Mouse (Mus musculus) thymus, postnatal 4 days (tissue): ENCODE measurements at regions not wholly inside any gene's neighbourhood (a gene's known extent, or its start where the extent isn't known, plus 50 kb on each side); places are given as distances from the start of the nearest gene placed in this dataset.

Experiments
- DNase-seq: peaks from one replicate; pipeline ENCODE4 v3.0.0; 2021

DNA sequence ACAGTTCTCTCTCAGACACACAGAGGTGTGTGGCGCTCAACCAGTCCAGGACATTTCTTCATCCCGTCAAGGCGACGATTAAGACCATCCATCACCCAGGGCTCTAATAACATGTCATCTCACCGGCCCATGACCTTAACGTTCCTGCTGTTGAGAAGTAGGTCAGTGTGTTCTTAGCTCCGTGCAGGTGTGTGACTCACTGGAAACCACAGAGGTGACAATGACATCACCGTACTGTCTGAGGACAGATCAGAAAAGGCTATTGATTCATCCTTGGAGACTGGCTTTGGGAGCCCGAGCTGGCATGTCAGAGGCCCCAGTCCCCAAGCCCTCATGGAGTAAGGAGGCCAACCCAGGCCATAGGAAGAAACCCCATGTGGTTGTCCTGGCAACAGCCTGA, 109.3 kb upstream of the Sulf2 start:
- DNase-seq: peak; percentile 43

DNA sequence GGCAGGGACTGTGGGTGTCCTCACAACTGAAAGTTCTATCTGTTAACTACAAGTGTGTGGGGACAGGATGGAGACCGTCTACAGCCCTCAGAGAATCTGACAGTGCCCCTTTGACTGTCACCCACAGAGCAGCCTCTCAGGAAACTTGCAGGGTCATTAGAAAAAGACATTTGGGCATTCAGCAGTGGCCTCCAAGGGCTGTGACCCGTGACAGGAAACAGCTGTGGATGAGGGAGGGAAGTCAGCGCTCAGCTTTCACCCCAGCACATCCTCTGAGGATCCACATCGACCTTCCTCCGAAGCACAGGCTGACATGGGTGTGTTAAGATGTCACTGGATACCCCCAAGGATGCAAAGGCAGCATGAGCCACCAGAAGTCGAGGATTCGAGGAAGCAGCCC, 106.3 kb upstream of the Sulf2 start:
- peak; percentile 54 for DNase-seq

GRCm38 (mm10) chr2:166261065-166261464, 105.6 kb upstream of the Sulf2 start:
- no peak for DNase-seq

DNA sequence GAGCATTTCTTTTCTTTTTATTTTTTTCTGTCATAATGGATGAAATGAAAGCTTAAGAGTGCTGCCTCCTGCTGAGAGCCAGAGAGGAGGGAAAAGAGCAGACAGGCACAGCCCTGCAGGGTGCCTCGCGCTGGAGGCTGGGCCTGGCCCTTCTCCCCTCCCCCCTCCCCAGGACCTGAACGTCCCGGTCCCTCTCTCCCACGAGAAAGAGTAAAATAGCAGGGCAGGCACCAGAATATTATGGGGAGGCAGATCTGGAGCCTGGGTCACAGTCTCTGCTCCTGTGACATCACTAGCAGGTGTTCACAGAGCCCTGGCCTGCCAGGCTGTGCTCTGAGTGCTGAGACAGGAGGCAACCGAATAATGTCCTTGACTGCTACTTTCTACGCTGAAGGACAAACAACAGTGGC, 103.3 kb upstream of the Sulf2 start:
- peak; percentile 26 for DNase-seq

- no peak for DNase-seq
These were observed 102.2 kb upstream of the Sulf2 start for GRCm38 (mm10) chr2:166257666-166258065.

DNA sequence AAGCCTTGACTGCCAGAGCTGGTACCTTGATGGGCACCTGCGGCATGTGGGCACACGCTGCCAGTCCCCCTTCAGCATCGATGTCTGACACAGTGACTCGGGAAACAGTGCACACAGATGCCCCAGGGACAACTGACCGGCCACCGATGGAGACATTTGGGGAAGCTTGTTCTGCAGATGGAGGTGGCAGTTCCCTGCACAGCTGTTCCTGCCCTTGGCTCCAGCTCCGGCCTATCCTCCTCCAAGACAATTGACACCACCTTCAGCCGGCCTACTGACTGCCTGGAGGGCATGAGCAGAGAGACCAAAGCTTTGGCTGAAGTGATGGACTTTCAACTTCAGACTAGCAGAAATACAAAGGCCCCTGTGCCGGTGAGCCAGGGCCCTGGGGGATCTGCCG, 100.7 kb upstream of the Sulf2 start:
- DNase-seq: no peak

- no peak for DNase-seq
These were observed 99.1 kb upstream of the Sulf2 start for GRCm38 (mm10) chr2:166254581-166254980.

DNA sequence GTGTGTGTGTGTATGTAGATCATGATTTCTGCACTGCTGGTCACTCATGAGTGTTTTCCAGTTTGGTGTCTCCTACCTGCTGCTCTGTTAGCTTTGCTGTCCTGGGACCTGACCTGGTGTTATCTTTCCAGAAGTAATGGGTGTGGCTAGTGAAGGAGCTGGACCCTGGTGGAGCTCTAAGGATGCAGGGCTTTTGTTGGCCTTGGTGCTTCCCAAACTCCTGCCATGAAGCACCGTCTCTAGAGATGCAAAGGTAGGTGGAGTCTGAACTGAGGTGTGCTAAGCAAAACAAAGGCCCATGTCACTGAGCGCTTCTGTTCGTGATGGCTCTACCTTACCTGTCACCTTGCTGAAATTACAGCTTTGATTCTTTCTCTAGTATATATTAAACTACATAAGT, 96.6 kb upstream of the Sulf2 start:
- DNase-seq: no peak

DNA sequence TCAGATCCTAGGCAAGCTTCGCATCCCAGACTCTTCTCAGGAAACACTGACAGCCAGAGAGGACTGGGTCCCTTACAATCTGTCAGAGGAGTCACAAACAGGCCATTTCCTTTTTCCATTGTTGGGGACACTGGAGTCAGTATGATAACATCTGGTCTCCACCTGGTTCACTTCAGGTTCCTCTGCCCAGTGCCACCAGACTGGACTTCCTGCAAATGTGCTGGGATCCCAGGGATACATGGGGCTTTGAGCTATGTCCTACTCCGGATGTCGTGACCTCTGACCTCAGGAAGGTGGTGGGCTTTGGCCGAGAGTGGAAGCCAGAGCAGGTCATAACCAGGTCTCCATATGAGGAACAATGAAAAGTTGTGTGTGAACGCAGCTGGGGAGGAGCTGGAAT, 96.0 kb upstream of the Sulf2 start:
- DNase-seq: no peak

DNA sequence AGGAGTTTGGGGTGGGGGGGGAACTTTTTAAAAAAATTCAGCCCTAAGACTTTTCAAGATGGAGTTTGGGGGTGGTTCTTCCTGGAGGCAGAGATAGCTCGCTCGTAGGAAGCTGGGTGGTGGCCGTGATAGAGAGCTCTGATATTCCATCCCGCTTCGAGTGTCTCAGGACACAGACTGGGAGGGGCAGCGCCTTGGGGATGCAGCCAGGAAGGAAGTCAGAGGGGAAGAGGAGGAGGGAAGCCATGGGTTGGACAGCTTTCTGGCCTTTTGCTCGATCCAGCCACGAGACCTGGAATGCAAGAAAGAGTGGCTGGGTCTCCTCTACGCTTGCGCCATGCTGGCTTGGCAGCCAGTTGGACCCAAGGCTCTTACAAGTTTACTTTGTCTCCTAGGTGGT, 95.1 kb upstream of the Sulf2 start:
- no peak for DNase-seq

DNA sequence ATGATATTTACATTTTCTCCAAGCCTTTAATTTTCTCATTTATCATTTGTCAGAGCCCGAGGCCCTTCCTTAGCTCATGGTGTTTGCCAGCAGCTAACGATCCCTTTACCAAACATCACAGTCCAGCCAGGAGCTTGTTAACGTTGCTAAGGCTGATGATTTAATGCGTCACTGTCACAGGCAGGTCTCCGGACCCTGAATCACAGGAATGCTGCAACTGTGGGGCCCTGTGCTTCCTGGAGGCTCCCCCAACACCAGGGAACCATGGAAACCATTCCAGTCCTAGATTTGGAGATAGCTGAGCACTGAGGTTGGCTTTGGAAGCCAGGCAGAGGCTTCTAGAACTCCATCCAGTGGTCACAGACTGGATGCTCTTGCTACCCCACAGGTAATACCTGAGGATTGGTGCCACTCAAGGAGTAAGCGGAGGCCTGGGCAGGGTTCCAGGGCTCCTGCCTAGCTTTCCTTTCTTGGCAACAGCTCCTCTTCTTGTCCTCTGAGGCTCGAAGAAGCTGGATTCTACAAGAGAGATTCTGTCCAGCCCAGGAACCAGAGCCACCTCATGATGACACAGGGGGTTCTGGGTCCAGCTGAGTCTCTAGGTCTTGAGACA, 94.0 kb upstream of the Sulf2 start:
- no peak for DNase-seq

- peak; percentile 72 for DNase-seq
These were observed 91.1 kb upstream of the Sulf2 start for GRCm38 (mm10) chr2:166246401-166247189.

DNA sequence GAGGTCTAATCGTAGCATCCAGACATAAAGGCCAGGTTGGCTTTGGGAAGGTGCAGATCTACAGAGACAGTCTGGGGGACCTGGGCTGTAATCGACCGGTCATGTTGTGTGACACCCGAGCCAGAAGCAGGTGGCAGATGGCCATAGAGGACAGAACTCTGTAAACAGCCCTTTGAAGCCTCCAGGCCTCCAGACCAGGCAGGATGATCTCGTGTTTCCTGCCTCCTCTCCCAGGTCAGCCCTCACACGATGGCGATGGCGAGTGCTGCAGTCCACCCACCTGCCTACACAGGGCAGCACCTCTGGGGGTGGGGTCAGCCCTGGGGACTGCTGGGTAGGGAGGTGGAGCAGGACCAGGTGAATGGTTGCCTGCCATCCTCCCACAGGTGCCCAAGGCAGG, 89.8 kb upstream of the Sulf2 start:
- no peak for DNase-seq

- no peak for DNase-seq
These were observed 87.5 kb upstream of the Sulf2 start for GRCm38 (mm10) chr2:166242786-166243521.

DNA sequence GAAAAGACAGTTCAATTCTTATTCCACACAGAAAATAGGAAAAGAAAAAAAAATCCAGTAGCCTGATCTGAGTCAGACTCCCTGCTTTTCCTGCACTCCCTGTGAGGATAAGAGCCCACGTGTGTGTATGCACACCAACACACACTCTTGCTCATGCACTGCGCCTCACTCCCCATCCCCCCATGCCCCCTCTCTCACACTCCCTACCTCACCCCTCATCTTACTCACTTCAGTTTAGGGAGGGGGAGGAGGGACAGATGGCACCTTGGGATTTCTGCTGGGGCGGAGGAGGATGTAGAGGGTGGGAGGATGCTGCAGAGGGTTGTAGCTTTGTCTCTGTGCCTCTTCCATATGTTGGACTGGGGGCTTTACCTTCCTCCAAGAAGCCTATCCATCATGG, 85.8 kb upstream of the Sulf2 start:
- DNase-seq: no peak

DNA sequence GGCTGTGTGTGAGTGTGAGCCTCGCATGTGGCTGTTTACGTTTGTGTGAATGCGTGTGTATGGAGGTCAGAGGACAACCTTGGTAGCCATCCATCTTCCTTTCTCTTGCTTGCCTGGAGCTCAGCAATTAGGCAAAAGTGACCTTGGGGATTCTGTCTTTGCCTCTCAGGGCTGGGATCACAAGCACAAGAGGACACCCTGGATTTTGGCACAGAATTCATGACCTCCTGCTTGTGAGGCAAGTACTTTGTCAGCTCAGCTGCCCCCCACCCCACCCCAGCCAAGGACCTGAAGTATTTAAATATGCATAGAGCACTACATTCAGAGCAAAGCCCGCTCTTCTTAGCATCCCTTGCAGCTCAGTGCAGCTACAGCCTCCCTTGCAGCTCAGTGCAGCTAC, 84.6 kb upstream of the Sulf2 start:
- no peak for DNase-seq

- no peak for DNase-seq
These were observed 82.2 kb upstream of the Sulf2 start for GRCm38 (mm10) chr2:166237554-166238269.

DNA sequence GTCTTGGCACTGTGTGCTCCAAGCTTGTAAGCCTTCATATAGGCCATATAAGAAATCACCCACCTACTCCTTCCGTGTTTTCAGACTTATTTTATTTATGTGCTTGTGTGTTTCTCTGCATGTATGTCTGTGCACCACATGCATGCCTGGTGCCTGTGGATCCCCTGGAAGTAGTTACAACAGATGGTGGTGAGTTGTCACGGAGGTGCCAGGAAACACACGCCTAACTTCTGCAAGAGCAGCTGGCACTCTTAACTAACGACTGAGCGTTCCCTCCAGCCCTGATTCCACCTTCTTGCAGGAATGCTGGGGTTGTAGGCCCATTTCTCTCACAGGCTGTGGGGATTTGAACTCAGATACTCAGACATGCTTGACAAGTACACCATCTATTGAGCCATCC, 80.6 kb upstream of the Sulf2 start:
- DNase-seq: no peak

DNA sequence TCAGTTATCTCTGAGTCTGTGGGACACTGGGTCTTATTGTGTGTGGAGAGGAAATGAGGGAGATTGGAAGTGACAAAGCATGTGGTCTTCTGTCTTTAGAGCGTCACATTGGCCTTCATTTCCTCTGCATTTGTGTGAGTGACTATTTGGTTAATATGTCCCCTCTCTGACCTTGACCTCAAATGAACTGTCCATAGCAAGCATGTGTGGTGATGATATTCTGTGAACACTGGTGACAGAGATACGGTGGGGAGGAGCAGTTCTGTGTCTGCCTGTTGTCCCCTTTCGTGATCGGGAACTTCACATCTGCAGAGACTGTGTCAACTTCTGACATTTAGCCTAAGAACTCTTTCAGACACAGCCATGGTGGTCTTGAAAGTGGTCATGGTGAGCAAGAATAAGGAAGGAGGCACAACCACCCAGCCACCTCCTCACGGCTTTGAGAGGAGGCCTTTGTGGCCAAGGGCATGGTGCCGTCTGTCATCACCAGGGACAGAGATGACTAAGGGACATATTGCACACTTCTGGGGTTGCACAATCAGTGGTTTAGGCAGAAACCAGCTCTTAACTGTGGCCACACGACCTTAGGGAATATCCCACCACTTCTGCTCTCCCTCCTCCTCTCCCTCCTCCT, 79.2 kb upstream of the Sulf2 start:
- no peak for DNase-seq

GRCm38 (mm10) chr2:166233246-166233645, 77.8 kb upstream of the Sulf2 start:
- no peak for DNase-seq

DNA sequence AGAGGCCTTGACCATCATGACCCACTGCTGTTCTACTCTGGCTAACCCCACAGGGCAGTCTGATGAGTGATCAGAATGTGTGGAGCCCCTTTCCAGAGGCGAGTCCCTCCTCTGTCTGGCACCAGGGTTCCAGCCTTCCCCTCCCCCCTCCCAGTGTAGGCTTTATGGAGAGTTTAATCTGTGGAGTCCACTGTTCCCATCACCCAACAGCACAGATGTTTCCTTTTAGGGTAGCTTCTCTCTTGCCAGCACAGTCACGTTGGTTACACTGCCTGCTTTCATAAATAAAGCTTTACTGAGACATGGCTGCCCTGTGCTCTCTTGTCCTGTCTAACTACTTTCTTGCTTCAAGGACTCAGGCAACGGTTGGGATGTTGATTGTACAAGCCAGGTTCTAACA, 76.9 kb upstream of the Sulf2 start:
- DNase-seq: no peak

- DNase-seq: no peak
These were observed 75.2 kb upstream of the Sulf2 start for GRCm38 (mm10) chr2:166230617-166231016.

GRCm38 (mm10) chr2:166228356-166228755, 72.9 kb upstream of the Sulf2 start:
- no peak for DNase-seq
